Mouse (Mus musculus) spleen, postnatal 10 days (tissue): ENCODE measurements around the gene Dusp22.

Experiments
- DNase-seq, 2 experiments: peaks; one replicate each; pipeline ENCODE4 v3.0.0; 2021 to 2022; ENCODE audit warnings: low spot score in 2 of 2

Dusp22 gene

DNA sequence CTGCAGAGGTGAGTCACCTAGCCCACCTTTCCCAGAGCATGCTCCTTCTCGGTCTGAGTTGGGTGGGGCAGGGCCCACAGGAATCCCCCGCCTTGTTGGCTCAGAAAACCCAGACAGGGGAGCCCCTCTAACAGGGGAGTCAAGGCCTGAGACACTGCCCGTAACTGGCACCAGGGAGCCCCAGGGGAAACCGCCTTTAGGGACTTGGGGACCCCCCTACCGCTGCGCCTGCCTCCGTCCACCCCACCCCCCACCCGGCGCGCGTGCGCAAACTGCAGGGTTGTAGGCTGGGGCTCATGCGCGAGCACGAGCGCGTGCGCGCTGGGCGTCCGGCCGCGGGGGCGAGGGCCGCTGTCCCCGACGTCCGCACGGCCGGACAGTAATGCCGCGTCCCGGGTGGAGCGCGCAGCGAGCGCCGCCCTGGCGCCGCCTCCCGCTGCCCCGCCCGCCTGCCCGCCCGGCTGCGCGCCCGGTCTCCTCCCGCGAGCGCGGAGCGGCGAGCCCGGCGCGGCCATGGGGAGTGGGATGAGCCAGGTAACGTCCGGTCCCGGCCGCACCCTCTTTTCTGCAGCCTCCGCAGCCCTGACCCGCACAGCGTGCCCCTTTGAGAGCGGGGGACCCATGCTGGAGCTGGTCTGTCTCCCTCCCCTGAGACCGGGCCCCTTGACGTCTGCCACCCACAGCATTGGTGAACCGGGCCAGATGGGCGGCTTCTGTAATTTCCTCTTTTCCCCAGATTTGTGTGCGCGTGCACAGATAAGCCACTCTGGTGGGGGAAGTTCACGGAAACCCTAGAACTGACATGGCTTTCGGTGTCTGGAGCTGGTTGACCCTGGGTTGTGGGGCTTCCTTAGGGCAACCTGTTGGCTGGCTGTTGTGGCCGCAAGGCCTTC, at the start of gene Dusp22:
Gene Dusp22 (plus strand): TSS at position 387 of the 893 bp plus-strand sequence.
- peak; percentile 58 to 80 for DNase-seq

DNA sequence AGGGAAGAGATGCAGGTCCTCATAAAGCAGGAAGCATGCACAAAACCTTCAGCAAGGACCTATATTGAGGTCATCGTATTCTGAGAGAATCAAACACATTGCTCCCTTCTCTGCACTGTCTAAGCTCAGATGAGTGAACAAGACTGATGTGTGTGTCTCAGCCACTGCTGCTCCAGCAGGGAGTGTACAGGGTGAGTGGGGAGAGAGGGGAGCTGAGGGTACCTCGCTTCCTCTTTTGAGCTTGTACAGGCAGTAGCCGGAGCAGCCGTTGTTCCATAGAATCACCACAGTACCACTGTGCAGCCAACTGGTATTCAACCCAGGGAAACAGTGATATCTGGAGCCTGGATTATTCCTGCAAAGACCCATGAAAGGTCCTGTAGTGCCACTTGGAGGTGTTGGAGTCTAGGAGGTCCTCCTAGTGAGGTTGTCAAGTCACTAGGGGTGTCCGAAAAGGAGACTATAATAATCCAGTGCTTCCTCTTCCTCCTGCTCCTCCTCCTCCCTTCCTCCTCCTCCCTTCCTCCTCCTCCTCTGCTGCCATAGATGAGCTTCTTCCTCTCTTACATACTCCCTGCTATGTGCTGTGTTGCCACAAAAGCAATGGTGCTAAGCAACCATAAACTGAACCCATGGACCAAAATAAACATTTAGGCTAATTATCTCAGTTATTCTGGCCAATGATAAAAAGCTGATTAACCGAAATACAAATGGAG, 47.6 kb upstream of the Dusp22 start:
- no peak for DNase-seq

DNA sequence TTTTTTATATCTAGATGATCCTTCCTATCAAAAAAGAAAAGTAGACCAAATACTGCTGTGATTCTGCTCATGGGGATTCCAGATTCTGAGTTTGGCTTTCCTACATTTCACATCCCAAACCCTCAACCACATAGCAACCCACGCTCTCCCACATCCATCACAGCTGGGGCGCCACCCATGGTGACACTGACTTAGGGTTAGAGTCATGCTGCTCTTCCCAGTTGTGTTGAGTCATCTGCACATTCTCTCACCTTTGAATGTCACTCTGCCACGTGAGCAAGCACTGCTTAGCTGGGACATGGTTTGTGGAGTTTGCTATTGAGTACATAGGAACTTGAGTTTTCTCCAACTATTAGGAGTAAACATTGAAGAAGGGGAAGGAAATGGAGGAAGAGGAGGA, 40.1 kb upstream of the Dusp22 start:
- DNase-seq, result no peak

GRCm38 (mm10) chr13:30628195-30629048, 31.4 kb upstream of the Dusp22 start:
- no peak for DNase-seq

GRCm38 (mm10) chr13:30629794-30630410, 29.9 kb upstream of the Dusp22 start:
- DNase-seq, result no peak

DNA sequence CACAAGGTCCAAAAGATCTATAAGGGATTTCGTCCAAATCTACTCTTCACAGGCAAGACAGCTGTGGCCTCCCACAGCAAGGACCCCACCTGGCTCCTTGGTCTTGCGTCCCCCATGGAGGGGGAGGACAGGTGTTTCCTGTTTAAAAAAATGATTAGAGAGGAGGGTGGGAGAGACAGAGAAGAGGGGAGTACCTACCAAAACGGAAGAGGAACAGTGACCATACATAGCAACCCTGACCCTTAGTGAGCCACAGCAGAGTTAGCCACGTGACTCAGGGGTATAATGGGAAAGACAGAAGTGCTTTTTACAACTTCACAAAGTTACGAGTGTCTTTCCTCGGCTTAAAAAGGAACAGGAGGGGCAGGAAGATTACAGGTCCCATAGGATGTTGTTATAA, 26.8 kb upstream of the Dusp22 start:
- DNase-seq, result no peak

DNA sequence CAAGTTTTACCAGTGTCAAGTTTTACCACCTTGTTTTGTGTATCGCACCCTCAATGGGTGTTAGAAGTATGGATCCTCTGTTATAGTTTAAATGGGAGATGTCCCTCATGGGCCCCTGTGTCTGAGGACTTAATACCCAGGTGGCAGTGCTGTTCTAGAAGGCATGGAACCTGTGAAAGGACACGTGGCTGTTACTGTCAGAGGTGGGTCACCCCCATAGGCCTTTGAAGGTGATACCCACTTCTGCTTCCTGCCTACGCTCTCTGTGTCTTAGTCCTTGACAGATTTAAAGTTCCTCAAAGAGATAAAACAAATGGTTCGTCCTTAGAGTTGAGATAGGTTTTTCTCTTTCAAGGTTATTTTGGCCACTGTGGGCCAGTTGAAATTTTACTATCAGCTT, 23.3 kb upstream of the Dusp22 start:
- DNase-seq, result no peak

DNA sequence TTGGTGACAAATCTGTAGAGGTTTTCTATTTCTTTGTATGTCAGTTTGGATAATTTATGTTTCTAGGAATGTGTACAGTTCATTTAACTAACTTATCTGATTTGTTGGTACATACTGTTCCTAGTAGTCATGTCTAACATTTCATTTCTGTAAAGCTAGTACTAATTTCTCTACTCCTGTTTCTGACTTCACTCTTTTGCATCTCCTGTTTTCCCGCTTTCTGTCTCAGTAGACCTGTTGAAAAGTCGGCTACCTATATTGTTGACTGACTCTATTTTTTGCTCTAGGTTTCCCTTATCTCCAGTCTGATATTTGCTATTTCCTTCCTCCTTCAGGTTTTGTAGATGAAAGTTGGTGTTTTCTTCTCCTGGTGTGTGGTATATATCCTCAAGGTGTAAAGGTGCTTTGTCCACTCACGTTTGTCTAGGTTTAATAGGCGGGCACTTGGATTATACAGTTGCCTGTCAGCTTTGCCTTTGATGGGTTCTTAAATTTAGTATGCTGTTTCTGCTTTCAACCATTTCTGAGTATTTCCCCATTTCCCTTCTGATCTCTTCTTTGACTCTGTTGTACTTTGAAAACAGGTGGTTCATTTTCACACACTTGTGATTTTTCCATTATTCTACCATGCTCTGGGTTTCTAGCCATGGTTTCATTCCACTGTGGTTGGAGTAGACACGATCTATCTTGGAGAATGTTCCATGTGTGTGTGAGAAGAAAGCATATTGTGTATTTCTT, 21.3 kb upstream of the Dusp22 start:
- no peak for DNase-seq

- no peak for DNase-seq
These were observed 17.7 kb upstream of the Dusp22 start for GRCm38 (mm10) chr13:30642053-30642452.

DNA sequence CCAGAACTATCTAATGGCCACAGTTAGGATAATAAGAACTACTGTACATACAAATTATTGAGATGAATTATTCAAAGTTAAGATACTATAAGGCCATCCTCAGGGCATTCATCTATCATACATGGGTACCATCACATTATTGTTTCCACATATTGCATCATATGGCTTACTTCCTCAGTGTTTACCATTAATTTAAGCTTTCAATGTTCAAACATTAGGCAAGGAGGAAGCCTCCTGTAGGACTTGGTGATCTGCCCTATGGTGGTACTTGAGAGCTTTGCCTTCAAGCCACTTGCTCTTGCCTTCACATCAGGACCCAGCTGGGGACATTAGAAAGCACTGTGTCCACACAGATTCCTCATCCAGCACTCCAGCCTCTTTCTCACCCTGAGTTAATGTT, 11.3 kb upstream of the Dusp22 start:
- no peak for DNase-seq

DNA sequence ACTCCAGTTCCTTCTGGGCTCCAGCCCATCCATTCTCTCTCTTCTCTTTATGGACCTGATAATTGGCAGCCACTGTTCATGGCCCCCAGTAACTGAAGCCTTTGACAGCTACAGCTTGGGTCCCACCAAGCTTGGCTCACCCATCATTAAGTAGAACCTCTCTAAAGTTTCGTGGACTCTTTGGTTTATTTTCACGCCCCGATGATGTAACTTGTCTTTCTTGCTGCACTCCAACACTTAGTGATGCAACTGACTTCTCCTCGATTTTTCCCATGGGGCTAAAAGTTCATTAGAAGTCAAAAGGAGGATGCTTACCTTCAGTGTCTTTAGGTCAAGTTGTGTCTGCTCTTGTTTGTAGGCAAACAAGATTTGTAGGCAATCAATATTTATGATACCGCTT, 10.6 kb upstream of the Dusp22 start:
- DNase-seq, result no peak

DNA sequence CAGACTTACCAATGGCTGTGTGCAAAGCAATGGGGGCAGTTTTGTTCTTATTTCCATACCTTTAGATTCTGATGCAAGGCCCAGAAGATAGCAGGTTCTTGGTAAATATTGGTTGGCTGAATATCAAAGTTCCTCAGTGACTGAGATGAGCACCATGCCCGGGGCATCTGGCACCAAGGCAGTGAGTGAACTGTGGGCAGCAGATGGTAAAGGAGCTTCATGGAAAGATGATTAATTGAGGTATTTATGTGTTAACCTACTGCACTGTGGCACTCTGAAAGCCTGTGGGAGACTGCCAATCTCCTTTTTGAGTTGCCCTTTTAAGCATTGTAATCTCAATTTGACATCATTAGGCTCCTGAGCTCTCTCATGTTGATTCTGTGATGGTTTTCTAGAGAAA, 9.1 kb upstream of the Dusp22 start:
- DNase-seq, result no peak

DNA sequence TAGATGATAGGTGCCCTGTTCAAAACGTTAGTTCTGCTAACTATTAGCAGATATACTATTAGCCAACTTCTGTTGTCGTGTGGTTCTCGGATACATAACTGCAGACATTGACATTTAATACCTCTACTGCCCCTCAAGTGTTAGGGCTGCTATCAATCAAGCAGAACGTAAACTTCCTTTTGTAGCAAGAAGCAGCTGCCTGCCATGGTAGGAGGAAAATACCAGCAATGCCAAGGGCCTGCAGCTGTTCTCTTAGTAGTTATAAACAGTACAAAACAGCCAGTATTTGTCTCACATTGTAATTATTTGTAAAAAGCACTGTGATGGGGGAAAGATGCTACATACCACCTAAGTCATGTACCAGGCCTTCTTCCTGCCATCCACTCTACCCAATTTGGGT, 6.7 kb upstream of the Dusp22 start:
- DNase-seq, result no peak

DNA sequence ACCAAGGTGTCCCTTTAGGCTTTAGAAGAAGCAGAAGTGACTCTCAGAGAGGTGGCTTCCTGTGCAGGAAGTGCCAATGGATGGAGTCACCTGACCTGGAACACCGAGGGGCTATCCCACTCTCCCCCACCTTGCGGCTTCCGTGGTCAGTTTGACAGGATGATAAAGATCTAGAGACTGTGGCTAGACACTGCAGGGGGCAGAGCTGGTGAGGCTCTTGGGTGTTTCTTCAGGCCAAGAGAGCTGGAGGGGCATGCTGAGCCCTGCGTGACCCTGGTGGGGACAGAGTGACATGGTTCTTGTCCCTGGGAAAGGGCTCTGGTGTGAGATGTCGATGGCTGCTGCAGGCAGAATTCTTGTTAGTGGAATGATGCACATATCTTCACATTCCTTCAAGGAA, 5.3 kb upstream of the Dusp22 start:
- no peak for DNase-seq

DNA sequence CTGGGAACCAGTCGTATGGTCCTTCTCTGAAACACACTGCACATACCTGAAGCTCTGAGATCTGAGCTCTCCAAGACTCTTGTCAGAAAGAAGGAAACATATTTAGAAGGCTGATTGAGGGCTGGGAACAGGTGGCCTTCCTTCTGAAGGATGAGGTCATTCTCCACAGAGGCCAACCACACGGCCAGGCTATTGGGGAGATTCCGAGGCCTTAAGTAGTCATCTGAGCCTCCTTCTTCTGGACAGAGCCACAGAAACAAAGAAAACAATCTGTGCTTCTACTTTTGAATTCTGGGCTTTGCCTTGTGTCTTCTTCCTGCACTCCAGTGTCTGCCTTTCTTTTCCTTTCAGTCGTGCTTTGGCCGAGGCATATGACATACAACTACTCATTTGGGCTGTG, 2.9 kb upstream of the Dusp22 start:
- no peak for DNase-seq

GRCm38 (mm10) chr13:30657779-30658178, 2.0 kb upstream of the Dusp22 start:
- DNase-seq, result no peak

DNA sequence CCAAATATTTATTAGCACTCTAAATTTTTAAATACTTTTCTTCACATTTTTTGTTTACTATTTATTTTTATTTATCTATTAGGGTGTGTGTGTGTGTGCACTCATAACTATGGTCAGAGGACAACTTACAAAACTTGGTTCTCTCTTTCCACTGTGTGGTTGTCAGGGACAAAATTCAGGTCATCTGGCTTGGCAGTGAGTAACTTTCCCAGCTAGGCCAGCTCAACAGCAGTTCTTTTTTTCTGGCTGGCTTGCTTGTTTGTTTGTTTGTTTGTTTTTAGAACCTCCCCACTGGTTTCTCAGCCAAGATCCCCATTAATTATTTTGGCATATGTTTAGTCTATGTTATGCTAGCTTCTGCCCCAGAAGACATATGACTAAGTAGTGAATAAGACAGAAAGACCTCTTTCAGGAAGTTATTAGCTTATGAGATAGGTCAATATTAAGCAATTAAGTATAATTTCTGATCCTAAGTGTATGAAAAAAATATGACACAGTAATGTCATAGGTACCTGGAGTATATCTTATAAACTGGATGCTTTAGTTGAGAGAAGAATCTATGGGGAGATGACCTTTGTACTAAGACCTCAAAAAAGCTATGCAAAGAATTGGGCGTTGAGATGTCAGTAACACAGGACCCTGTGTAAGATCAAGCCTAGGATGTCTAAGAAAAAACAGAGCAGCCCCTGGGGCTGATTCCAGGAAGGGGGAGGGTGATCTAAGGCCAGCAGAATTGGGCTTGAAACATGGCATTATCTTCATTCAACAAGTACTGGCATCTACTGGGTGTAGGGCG, 1.4 kb upstream of the Dusp22 start:
- DNase-seq, result no peak

- DNase-seq, result no peak
These were observed 5.5 kb downstream of the Dusp22 start for GRCm38 (mm10) chr13:30665261-30665660.

DNA sequence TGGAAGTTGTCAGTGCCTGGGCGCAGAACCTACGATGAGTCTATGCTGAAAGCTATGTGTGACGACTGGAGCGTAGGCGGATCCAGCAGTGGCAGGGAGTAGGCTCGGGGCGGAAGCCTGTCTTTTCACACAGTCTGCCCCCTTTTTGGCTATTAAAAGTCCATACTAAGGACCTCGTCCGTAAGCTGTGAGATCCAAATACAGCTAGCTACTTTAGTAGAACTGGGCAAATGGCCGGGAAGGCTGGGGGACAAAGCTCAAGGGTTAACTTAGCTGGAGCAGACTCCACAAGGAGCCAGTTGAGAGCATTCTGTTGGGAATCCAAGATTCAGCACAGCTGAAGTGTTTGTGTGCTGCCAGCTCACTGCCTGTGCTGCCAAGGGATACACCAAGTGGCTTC, 6.7 kb downstream of the Dusp22 start:
- DNase-seq, result no peak

GRCm38 (mm10) chr13:30668301-30668700, 8.5 kb downstream of the Dusp22 start:
- no peak for DNase-seq
